Mouse (Mus musculus): ENCODE measurements around the gene Fbxo10. TPM values are rescaled to one million over a fixed set of nuclear protein-coding genes. Genes with fewer than 3 reads are reported as not detected.
"Not testable (repeated sequence)": the region's sequence is repeated elsewhere in the genome, so short reads cannot be mapped to it uniquely, and the experiment has no call there.

Gene Fbxo10
- polyA plus RNA-seq, 1 experiment from 2014 or later, result 18.7 TPM

GRCm38 (mm10) chr4:45063836-45064235, 20.6 kb downstream of the Fbxo10 start:
- not testable (repeated sequence) for H3K27me3 ChIP-seq (replicated peaks; ENCODE audit: control insufficient read depth, insufficient read depth, low read length); H3K4me2 ChIP-seq (ENCODE audit: low read length); H3K4me1 ChIP-seq (ENCODE audit: control insufficient read depth, insufficient read depth, low read depth, low read length); H3K9me3 ChIP-seq (ENCODE audit: control insufficient read depth, low read length); H3K9ac ChIP-seq (ENCODE audit: low read depth, low read length); H3K4me3 ChIP-seq (ENCODE audit: low read length); ATAC-seq; H3K27ac ChIP-seq (ENCODE audit: low read depth, low read length)
- H3K36me3 ChIP-seq (ENCODE audit: control insufficient read depth, insufficient read depth, low read length), result peaks cover 11% of the 10 kb centered on the region
- WGBS, result 86% methylated on average over 1 of the region's 1 CpGs

GRCm38 (mm10) chr4:45055451-45055850, 29.0 kb downstream of the Fbxo10 start:
- H3K9ac ChIP-seq (ENCODE audit: low read depth, low read length), result no peak overlapping the region
- 87% methylated on average over 8 of the region's 8 CpGs for WGBS
- H3K9me3 ChIP-seq (ENCODE audit: control insufficient read depth, low read length), result no peaks in the 10 kb centered on the region
- no peaks in the 10 kb centered on the region for H3K4me1 ChIP-seq (ENCODE audit: control insufficient read depth, insufficient read depth, low read depth, low read length)
- no peak overlapping the region for H3K4me3 ChIP-seq (ENCODE audit: low read length)
- H3K27me3 ChIP-seq (replicated peaks; ENCODE audit: control insufficient read depth, insufficient read depth, low read length), result no peaks in the 10 kb centered on the region
- H3K36me3 ChIP-seq (ENCODE audit: control insufficient read depth, insufficient read depth, low read length), result peaks cover 22% of the 10 kb centered on the region
- ATAC-seq, result no peak
- H3K4me2 ChIP-seq (ENCODE audit: low read length), result no peak overlapping the region
- H3K27ac ChIP-seq (ENCODE audit: low read depth, low read length), result no peak overlapping the region

- Histone ChIP-seq H3K36me3 (ENCODE audit: control insufficient read depth, insufficient read depth, low read length) (peaks cover 20% of the 10 kb centered on the region), H3K9me3 (ENCODE audit: control insufficient read depth, low read length) (no peaks in the 10 kb centered on the region), H3K27me3 (replicated peaks; ENCODE audit: control insufficient read depth, insufficient read depth, low read length) (no peaks in the 10 kb centered on the region), H3K27ac (ENCODE audit: low read depth, low read length) (no peak overlapping the region), H3K4me1 (ENCODE audit: control insufficient read depth, insufficient read depth, low read depth, low read length) (no peaks in the 10 kb centered on the region), H3K4me3 (ENCODE audit: low read length) (no peak overlapping the region), H3K9ac (ENCODE audit: low read depth, low read length) (no peak overlapping the region), H3K4me2 (ENCODE audit: low read length) (no peak overlapping the region)
- ATAC-seq, result no peak
- WGBS, result 59% methylated on average over 3 of the region's 3 CpGs
These were observed 29.5 kb downstream of the Fbxo10 start for GRCm38 (mm10) chr4:45054862-45055261.

- Histone ChIP-seq H3K9ac (ENCODE audit: low read depth, low read length) (no peak overlapping the region), H3K36me3 (ENCODE audit: control insufficient read depth, insufficient read depth, low read length) (peaks cover 25% of the 10 kb centered on the region), H3K4me3 (ENCODE audit: low read length) (no peak overlapping the region), H3K27ac (ENCODE audit: low read depth, low read length) (0 out of 2 replicates have a peak overlapping the region, but pooled peaks have one; percentile 11), H3K4me2 (ENCODE audit: low read length) (no peak overlapping the region), H3K9me3 (ENCODE audit: control insufficient read depth, low read length) (no peaks in the 10 kb centered on the region), H3K27me3 (replicated peaks; ENCODE audit: control insufficient read depth, insufficient read depth, low read length) (no peaks in the 10 kb centered on the region), H3K4me1 (ENCODE audit: control insufficient read depth, insufficient read depth, low read depth, low read length) (no peaks in the 10 kb centered on the region)
- ATAC-seq, result peak; percentile 43; the same call in 1 of the 2 replicates
- 68% methylated on average over 9 of the region's 9 CpGs for WGBS
These were observed 36.4 kb downstream of the Fbxo10 start for GRCm38 (mm10) chr4:45047956-45048355.

GRCm38 (mm10) chr4:45047286-45047887, 37.0 kb downstream of the Fbxo10 start:
- Histone ChIP-seq H3K9me3 (ENCODE audit: control insufficient read depth, low read length) (no peaks in the 10 kb centered on the region), H3K4me1 (ENCODE audit: control insufficient read depth, insufficient read depth, low read depth, low read length) (no peaks in the 10 kb centered on the region), H3K4me2 (ENCODE audit: low read length) (no peak overlapping the region), H3K36me3 (ENCODE audit: control insufficient read depth, insufficient read depth, low read length) (peaks cover 25% of the 10 kb centered on the region), H3K27me3 (replicated peaks; ENCODE audit: control insufficient read depth, insufficient read depth, low read length) (no peaks in the 10 kb centered on the region), H3K9ac (ENCODE audit: low read depth, low read length) (no peak overlapping the region), H3K27ac (ENCODE audit: low read depth, low read length) (no peak overlapping the region), H3K4me3 (ENCODE audit: low read length) (no peak overlapping the region)
- peak; percentile 50 for ATAC-seq
- 79% methylated on average over 9 of the region's 9 CpGs for WGBS

- no peaks in the 10 kb centered on the region for H3K9me3 ChIP-seq (ENCODE audit: control insufficient read depth, low read length)
- H3K9ac ChIP-seq (ENCODE audit: low read depth, low read length), result no peak overlapping the region
- H3K27ac ChIP-seq (ENCODE audit: low read depth, low read length), result no peak overlapping the region
- H3K4me3 ChIP-seq (ENCODE audit: low read length), result no peak overlapping the region
- no peak overlapping the region for H3K4me2 ChIP-seq (ENCODE audit: low read length)
- H3K4me1 ChIP-seq (ENCODE audit: control insufficient read depth, insufficient read depth, low read depth, low read length), result no peaks in the 10 kb centered on the region
- WGBS, result 90% methylated on average over 5 of the region's 5 CpGs
- no peak for ATAC-seq
- peaks cover 27% of the 10 kb centered on the region for H3K36me3 ChIP-seq (ENCODE audit: control insufficient read depth, insufficient read depth, low read length)
- H3K27me3 ChIP-seq (replicated peaks; ENCODE audit: control insufficient read depth, insufficient read depth, low read length), result no peaks in the 10 kb centered on the region
These were observed 37.7 kb downstream of the Fbxo10 start for GRCm38 (mm10) chr4:45046679-45047078.

- Histone ChIP-seq H3K4me1 (ENCODE audit: control insufficient read depth, insufficient read depth, low read depth, low read length) (no peaks in the 10 kb centered on the region), H3K4me3 (ENCODE audit: low read length) (no peak overlapping the region), H3K9me3 (ENCODE audit: control insufficient read depth, low read length) (no peaks in the 10 kb centered on the region), H3K27ac (ENCODE audit: low read depth, low read length) (no peak overlapping the region), H3K36me3 (ENCODE audit: control insufficient read depth, insufficient read depth, low read length) (peaks cover 32% of the 10 kb centered on the region), H3K4me2 (ENCODE audit: low read length) (no peak overlapping the region), H3K9ac (ENCODE audit: low read depth, low read length) (no peak overlapping the region), H3K27me3 (replicated peaks; ENCODE audit: control insufficient read depth, insufficient read depth, low read length) (no peaks in the 10 kb centered on the region)
- no peak for ATAC-seq
- 89% methylated on average over 7 of the region's 7 CpGs for WGBS
These were observed 43.6 kb downstream of the Fbxo10 start for GRCm38 (mm10) chr4:45040795-45041194.

GRCm38 (mm10) chr4:45039546-45039945, 44.9 kb downstream of the Fbxo10 start:
- H3K27ac ChIP-seq (ENCODE audit: low read depth, low read length); H3K9ac ChIP-seq (ENCODE audit: low read depth, low read length); H3K27me3 ChIP-seq (replicated peaks; ENCODE audit: control insufficient read depth, insufficient read depth, low read length); H3K4me1 ChIP-seq (ENCODE audit: control insufficient read depth, insufficient read depth, low read depth, low read length); ATAC-seq; H3K4me2 ChIP-seq (ENCODE audit: low read length); H3K9me3 ChIP-seq (ENCODE audit: control insufficient read depth, low read length); H3K4me3 ChIP-seq (ENCODE audit: low read length): not testable (repeated sequence)
- peaks cover 37% of the 10 kb centered on the region for H3K36me3 ChIP-seq (ENCODE audit: control insufficient read depth, insufficient read depth, low read length)
- WGBS, result 88% methylated on average over 7 of the region's 7 CpGs

- WGBS, result 60% methylated on average over 8 of the region's 8 CpGs
- peaks cover 31% of the 10 kb centered on the region for H3K36me3 ChIP-seq (ENCODE audit: control insufficient read depth, insufficient read depth, low read length)
These were observed 45.5 kb downstream of the Fbxo10 start for GRCm38 (mm10) chr4:45038879-45039278.

More at GRCm38 (mm10) chr4:45038879-45039278, 45.5 kb downstream of the Fbxo10 start:
- not testable (repeated sequence) for H3K27ac ChIP-seq (ENCODE audit: low read depth, low read length); H3K4me2 ChIP-seq (ENCODE audit: low read length); H3K27me3 ChIP-seq (replicated peaks; ENCODE audit: control insufficient read depth, insufficient read depth, low read length); H3K4me3 ChIP-seq (ENCODE audit: low read length); H3K9me3 ChIP-seq (ENCODE audit: control insufficient read depth, low read length); ATAC-seq; H3K4me1 ChIP-seq (ENCODE audit: control insufficient read depth, insufficient read depth, low read depth, low read length); H3K9ac ChIP-seq (ENCODE audit: low read depth, low read length)
